Comparison of ENCODE assay signal across 9 mouse cellular contexts in genomic region chr6:87277527-87277926, GRCm38 (mm10). TPM values are rescaled to one million over a fixed set of nuclear protein-coding genes. Genes with fewer than 3 reads are reported as not detected.
DNase-seq lines count a peak whose midpoint lies in the region; ATAC-seq and TF ChIP-seq lines count a peak whose summit lies in the region.
"Had no signal": no experiment of that assay in that cellular context is flagged by ENCODE, and none has a peak within 500 bp of the region (broad histone marks: within the 10 kb centered on the region; RNA-seq: fewer than 3 reads in every experiment).

No protein-coding gene starts in this region.

- no peak for TF ChIP-seq POLR2A in small intestine, adult 2 months (IDR thresholded peaks at IDR 0.05; ENCODE audit: low read depth, low read length)
- TF ChIP-seq POLR2A in thymus, adult 2 months (IDR thresholded peaks at IDR 0.05; ENCODE audit: control insufficient read depth, extremely low read depth, insufficient read depth, low read length, poor library complexity): no peak

- H3K9ac ChIP-seq in hindbrain, postnatal 0 days (replicated peaks; ENCODE audit: low read length): no peak overlapping the region

- no peaks in the 10 kb centered on the region; the same call in 1 of the 2 replicates for H3K36me3 ChIP-seq in hindbrain, postnatal 0 days (ENCODE audit: insufficient read depth, low read length)
- H3K36me3 ChIP-seq in small intestine, adult 2 months (ENCODE audit: control insufficient read depth, insufficient read depth, low read length): no peaks in the 10 kb centered on the region
- no peaks in the 10 kb centered on the region for H3K36me3 ChIP-seq in thymus, adult 2 months (ENCODE audit: control insufficient read depth, insufficient read depth, low read length)

- no peak for ATAC-seq in cerebellum, adult (ENCODE audit: insufficient number of reproducible peaks, low FRiP score, low TSS enrichment)
- peak; percentile 62; the same call in 1 of the 2 replicates for ATAC-seq in hindbrain, postnatal 0 days

- no peaks in the 10 kb centered on the region for H3K27me3 ChIP-seq in hindbrain, postnatal 0 days (ENCODE audit: insufficient read depth, low read length)
- no peaks in the 10 kb centered on the region for H3K27me3 ChIP-seq in small intestine, adult 2 months (ENCODE audit: control insufficient read depth, insufficient read depth, low read length)
- no peaks in the 10 kb centered on the region for H3K27me3 ChIP-seq in thymus, adult 2 months (ENCODE audit: control insufficient read depth, insufficient read depth, low read length)

- no peak for TF ChIP-seq CTCF in hindbrain, postnatal 0 days (IDR thresholded peaks at IDR 0.05; ENCODE audit: low read depth)
- TF ChIP-seq CTCF in small intestine, adult 2 months (IDR thresholded peaks at IDR 0.05; ENCODE audit: extremely low read depth, insufficient read length, insufficient replicate concordance, low read depth, low read length): no peak
- no peak for TF ChIP-seq CTCF in thymus, adult 2 months (IDR thresholded peaks at IDR 0.05; ENCODE audit: borderline replicate concordance, control insufficient read depth, extremely low read depth, insufficient read depth, low read length, poor library complexity)

- H3K4me3 ChIP-seq in hindbrain, postnatal 0 days (ENCODE audit: low read length): no peak overlapping the region
- H3K4me3 ChIP-seq in small intestine, adult 2 months (ENCODE audit: low read depth, low read length): no peak overlapping the region
- no peak overlapping the region for H3K4me3 ChIP-seq in thymus, adult 2 months (ENCODE audit: control insufficient read depth, insufficient read depth, low read length)
- H3K4me3 ChIP-seq: myocyte had no signal

- 26% methylated on average over 3 of the region's 3 CpGs for WGBS in hindbrain, postnatal 0 days
- 8% methylated on average over 3 of the region's 3 CpGs for WGBS in small intestine, adult 2 months
- 49% methylated on average over 3 of the region's 3 CpGs for WGBS in thymus, adult 2 months

- H3K4me2 ChIP-seq in hindbrain, postnatal 0 days (ENCODE audit: low read depth, low read length): no peak overlapping the region

- DNase-seq in cerebellum, adult 9-11 months: peak; percentile 8
- DNase-seq in urinary bladder, adult 18-20 months (ENCODE audit: low spot score in 2 of 2): peak; percentile 45 to 48
- no peak for DNase-seq in urinary bladder, postnatal 10 days (ENCODE audit: low spot score)
- peak; percentile 75 for DNase-seq in hindbrain, postnatal 0 days (ENCODE audit: low spot score)
- DNase-seq in lung, adult 18-20 months: peak; percentile 82 to 88
- no peak for DNase-seq in thymus, adult 2 months

- H3K9me3 ChIP-seq in hindbrain, postnatal 0 days (ENCODE audit: low read length): no peaks in the 10 kb centered on the region

- H3K4me1 ChIP-seq in hindbrain, postnatal 0 days (ENCODE audit: insufficient read depth, low read length): peaks cover 21% of the 10 kb centered on the region
- peaks cover 5% of the 10 kb centered on the region; the same call in 1 of the 2 replicates for H3K4me1 ChIP-seq in small intestine, adult 2 months (ENCODE audit: control insufficient read depth, insufficient read depth, insufficient read length, low read length)
- H3K4me1 ChIP-seq in thymus, adult 2 months (replicated peaks; ENCODE audit: control insufficient read depth, insufficient read depth, low read length): peaks cover 7% of the 10 kb centered on the region; the same call in 1 of the 2 replicates

- peak overlapping the region; percentile 73; the same call in 1 of the 2 replicates for H3K27ac ChIP-seq in hindbrain, postnatal 0 days
- peak overlapping the region; percentile 56 for H3K27ac ChIP-seq in small intestine, adult 2 months (ENCODE audit: insufficient read depth, low read depth, low read length)
- no peak overlapping the region for H3K27ac ChIP-seq in thymus, adult 2 months (ENCODE audit: control insufficient read depth, insufficient read depth, low read length)

RNA-seq across cellular contexts. Expression of gene Antxr1, which starts 58.1 kb away (rescaled TPM):
- total RNA-seq in hindbrain, postnatal 0 days (2014; rRNA removed): 17.9 and 24.5 TPM in 2 replicates
- 4.0 and 4.2 TPM in 2 replicates for polyA plus RNA-seq in hindbrain, postnatal 0 days (2015; fragmentation: Nextera tagmentation; extraction: Ambion mirVana)
- polyA plus RNA-seq in small intestine, adult 2 months (2012; rRNA removed): 3.9 TPM in 2 replicates
- 3.7 and 4.0 TPM in 2 replicates for polyA plus RNA-seq in thymus, adult 2 months (2012; rRNA removed)

Comparison
In these comparisons a context has a peak if more than half of its experiments do, and no peak if none do; other contexts are left out.
1. DNase-seq: peak in cerebellum, adult 9-11 months (single experiment), urinary bladder, adult 18-20 months (2 of 2), hindbrain, postnatal 0 days (single experiment) and lung, adult 18-20 months (2 of 2); none in urinary bladder, postnatal 10 days (single experiment) and thymus, adult 2 months (single experiment).